Mouse (Mus musculus) heart, embryonic 13.5 days (tissue): ENCODE data around the gene Znrf3. TPM values are rescaled to one million over a fixed set of nuclear protein-coding genes. Genes with fewer than 3 reads are reported as not detected.

Experiments
- ATAC-seq: fragments of 200-750 bp; cut with Nextera tagmentation; 2 replicates; pipeline ENCODE4 v1.8.0; 2017; ENCODE audit warnings: moderate TSS enrichment; ENCODE audit not compliant: insufficient number of reproducible peaks, low FRiP score, low TSS enrichment; ENCODE audit errors: extremely low read depth
- H3K27ac ChIP-seq: fragments of 300-500 bp; sonication (generic); replicated peaks from 2 replicates; pipeline ENCODE4 v1.5.1; 2015; ENCODE audit warnings: moderate library complexity, mild to moderate bottlenecking, inconsistent platforms
- H3K27me3 ChIP-seq: fragments of 300-500 bp; sonication (generic); replicated peaks from 2 replicates; pipeline ENCODE4 v1.6.1; 2015; ENCODE audit warnings: mild to moderate bottlenecking, inconsistent platforms
- H3K36me3 ChIP-seq: fragments of 300-500 bp; sonication (generic); 2 replicates; pipeline ENCODE4 v1.6.1; 2015; ENCODE audit warnings: mild to moderate bottlenecking, inconsistent platforms
- H3K4me1 ChIP-seq: fragments of 300-500 bp; sonication (generic); 2 replicates; pipeline ENCODE4 v1.6.1; 2015; ENCODE audit warnings: inconsistent platforms
- H3K4me2 ChIP-seq: fragments of 300-500 bp; sonication (generic); 2 replicates; pipeline ENCODE4 v1.6.1; 2015; ENCODE audit warnings: inconsistent platforms, mild to moderate bottlenecking, moderate library complexity
- H3K4me3 ChIP-seq: fragments of 300-500 bp; sonication (generic); 2 replicates; pipeline ENCODE4 v1.5.1; 2015; ENCODE audit warnings: moderate library complexity, mild to moderate bottlenecking, inconsistent platforms
- H3K9ac ChIP-seq: fragments of 300-500 bp; sonication (generic); 2 replicates; pipeline ENCODE4 v1.6.1; 2015; ENCODE audit warnings: inconsistent platforms, mild to moderate bottlenecking, moderate library complexity
- H3K9me3 ChIP-seq: fragments of 300-500 bp; sonication (generic); 2 replicates; pipeline ENCODE4 v1.6.1; 2016; ENCODE audit warnings: inconsistent platforms
- WGBS: fragments of 180-500 bp; shearing (Covaris S2); methylation state at CpG from one replicate; pipeline ENCODE4 v1.1.7; 2015; ENCODE audit warnings: mixed read lengths; 5-methylcytosine and 5-hydroxymethylcytosine counted together
- polyA plus RNA-seq: library from polyadenylated mRNA; unstranded; fragments of >200 nt; fragmentation: Nextera tagmentation; extraction: Ambion mirVana; gene quantifications from 2 replicates; pipeline ENCODE4 v1.2.1, GENCODE M21; 2015

The Znrf3 gene
- polyA plus RNA-seq, 1 experiment from 2014 or later: 7.6 TPM

GRCm38 (mm10) chr11:5474130-5474529, 29.5 kb upstream of the Znrf3 start:
- no peaks in the 10 kb centered on the region for H3K4me1 ChIP-seq
- ATAC-seq: no peak
- 13% methylated on average over 5 of the region's 5 CpGs for WGBS
- H3K4me2 ChIP-seq: no peak overlapping the region
- no peaks in the 10 kb centered on the region for H3K36me3 ChIP-seq
- H3K27me3 ChIP-seq: no peaks in the 10 kb centered on the region
- no peaks in the 10 kb centered on the region for H3K9me3 ChIP-seq
- no peak overlapping the region for H3K4me3 ChIP-seq
- no peak overlapping the region for H3K27ac ChIP-seq
- H3K9ac ChIP-seq: no peak overlapping the region

- no peaks in the 10 kb centered on the region for H3K27me3 ChIP-seq
- ATAC-seq: no peak
- 75% methylated on average over 3 of the region's 3 CpGs for whole genome bisulfite sequencing
- no peak overlapping the region for H3K4me3 ChIP-seq
- no peak overlapping the region for H3K27ac ChIP-seq
- no peaks in the 10 kb centered on the region for H3K9me3 ChIP-seq
- no peaks in the 10 kb centered on the region for H3K36me3 ChIP-seq
- H3K9ac ChIP-seq: no peak overlapping the region
- H3K4me2 ChIP-seq: no peak overlapping the region
- no peaks in the 10 kb centered on the region for H3K4me1 ChIP-seq
These were observed 25.4 kb upstream of the Znrf3 start for GRCm38 (mm10) chr11:5470055-5470454.

- no peaks in the 10 kb centered on the region for H3K27me3 ChIP-seq
- WGBS: 79% methylated on average over 3 of the region's 3 CpGs
- H3K36me3 ChIP-seq: no peaks in the 10 kb centered on the region
- no peak overlapping the region for H3K27ac ChIP-seq
- no peak for ATAC-seq
- H3K9me3 ChIP-seq: no peaks in the 10 kb centered on the region
- no peak overlapping the region for H3K9ac ChIP-seq
- H3K4me1 ChIP-seq: no peaks in the 10 kb centered on the region
- no peak overlapping the region for H3K4me2 ChIP-seq
- no peak overlapping the region for H3K4me3 ChIP-seq
These were observed 24.4 kb upstream of the Znrf3 start for GRCm38 (mm10) chr11:5469084-5469483.

- Histone ChIP-seq H3K4me2 (no peak overlapping the region), H3K9ac (no peak overlapping the region), H3K9me3 (no peaks in the 10 kb centered on the region), H3K36me3 (no peaks in the 10 kb centered on the region), H3K4me3 (no peak overlapping the region), H3K27me3 (no peaks in the 10 kb centered on the region), H3K27ac (no peak overlapping the region), H3K4me1 (no peaks in the 10 kb centered on the region)
- no peak for ATAC-seq
- 41% methylated on average over 2 of the region's 2 CpGs for WGBS
These were observed 23.8 kb upstream of the Znrf3 start for GRCm38 (mm10) chr11:5468471-5468870.

- H3K27me3 ChIP-seq: peaks cover 7% of the 10 kb centered on the region; the same call in 1 of the 2 replicates
- no peaks in the 10 kb centered on the region for H3K9me3 ChIP-seq
- WGBS: 66% methylated on average over 6 of the region's 6 CpGs
- no peak overlapping the region for H3K9ac ChIP-seq
- H3K4me3 ChIP-seq: no peak overlapping the region
- H3K36me3 ChIP-seq: no peaks in the 10 kb centered on the region
- ATAC-seq: no peak
- no peak overlapping the region for H3K27ac ChIP-seq
- H3K4me2 ChIP-seq: no peak overlapping the region
- no peaks in the 10 kb centered on the region for H3K4me1 ChIP-seq
These were observed 7.3 kb upstream of the Znrf3 start for GRCm38 (mm10) chr11:5451923-5452322.

GRCm38 (mm10) chr11:5451341-5451740, 6.7 kb upstream of the Znrf3 start:
- Histone ChIP-seq H3K4me1 (no peaks in the 10 kb centered on the region), H3K9ac (no peak overlapping the region), H3K27me3 (peaks cover 7% of the 10 kb centered on the region; the same call in 1 of the 2 replicates), H3K9me3 (no peaks in the 10 kb centered on the region), H3K36me3 (no peaks in the 10 kb centered on the region), H3K27ac (no peak overlapping the region), H3K4me3 (no peak overlapping the region), H3K4me2 (no peak overlapping the region)
- ATAC-seq: no peak
- WGBS: 52% methylated on average over 4 of the region's 4 CpGs

GRCm38 (mm10) chr11:5450701-5451100, 6.1 kb upstream of the Znrf3 start:
- H3K27me3 ChIP-seq: peaks cover 7% of the 10 kb centered on the region; the same call in 1 of the 2 replicates
- H3K9me3 ChIP-seq: no peaks in the 10 kb centered on the region
- no peak overlapping the region for H3K27ac ChIP-seq
- no peak overlapping the region for H3K9ac ChIP-seq
- peaks cover under 1% of the 10 kb centered on the region; the same call in 1 of the 2 replicates for H3K4me1 ChIP-seq
- ATAC-seq: no peak
- H3K4me3 ChIP-seq: no peak overlapping the region
- H3K36me3 ChIP-seq: no peaks in the 10 kb centered on the region
- no peak overlapping the region for H3K4me2 ChIP-seq
- WGBS: 81% methylated on average over 4 of the region's 4 CpGs

GRCm38 (mm10) chr11:5445452-5445953, 856 bp upstream of the Znrf3 start:
- no peak for ATAC-seq
- peak overlapping the region; percentile 97 for H3K4me2 ChIP-seq
- no peaks in the 10 kb centered on the region for H3K36me3 ChIP-seq
- H3K27ac ChIP-seq: 0 out of 2 replicates have a peak overlapping the region, but pooled peaks have one; percentile 46
- H3K4me3 ChIP-seq: peak overlapping the region; percentile 84
- 19% methylated on average over 11 of the region's 11 CpGs for WGBS
- peaks cover 36% of the 10 kb centered on the region for H3K4me1 ChIP-seq
- no peaks in the 10 kb centered on the region for H3K9me3 ChIP-seq
- H3K9ac ChIP-seq: peak overlapping the region; percentile 78
- H3K27me3 ChIP-seq: peaks cover 7% of the 10 kb centered on the region; the same call in 1 of the 2 replicates

- whole genome bisulfite sequencing: under 1% methylated on average over 41 of the region's 57 CpGs
- peak overlapping the region; percentile 80 for H3K27ac ChIP-seq
- peak overlapping the region; percentile 89 for H3K9ac ChIP-seq
- peaks cover 7% of the 10 kb centered on the region; the same call in 1 of the 2 replicates for H3K27me3 ChIP-seq
- peak overlapping the region; percentile 84 for H3K4me3 ChIP-seq
- H3K4me2 ChIP-seq: peak overlapping the region; percentile 97
- no peaks in the 10 kb centered on the region for H3K36me3 ChIP-seq
- no peaks in the 10 kb centered on the region for H3K9me3 ChIP-seq
- H3K4me1 ChIP-seq: peaks cover 44% of the 10 kb centered on the region
- peak; percentile 34; the same call in 1 of the 2 replicates for ATAC-seq
These were observed 431 bp downstream of the Znrf3 start for GRCm38 (mm10) chr11:5444234-5444598.

- H3K4me1 ChIP-seq: peaks cover 47% of the 10 kb centered on the region
- no peak for ATAC-seq
- peak overlapping the region; percentile 80 for H3K27ac ChIP-seq
- peak overlapping the region; percentile 89 for H3K9ac ChIP-seq
- H3K4me2 ChIP-seq: peak overlapping the region; percentile 97
- H3K9me3 ChIP-seq: no peaks in the 10 kb centered on the region
- H3K36me3 ChIP-seq: no peaks in the 10 kb centered on the region
- under 1% methylated on average over 38 of the region's 38 CpGs for WGBS
- H3K4me3 ChIP-seq: peak overlapping the region; percentile 84
- H3K27me3 ChIP-seq: peaks cover 7% of the 10 kb centered on the region; the same call in 1 of the 2 replicates
These were observed 975 bp downstream of the Znrf3 start for GRCm38 (mm10) chr11:5443511-5444233.

GRCm38 (mm10) chr11:5442590-5443021, 2.0 kb downstream of the Znrf3 start:
- Histone ChIP-seq H3K27ac (no peak overlapping the region), H3K4me3 (peak overlapping the region; percentile 84), H3K9ac (peak overlapping the region; percentile 89), H3K9me3 (no peaks in the 10 kb centered on the region), H3K4me1 (peaks cover 57% of the 10 kb centered on the region), H3K4me2 (peak overlapping the region; percentile 97), H3K27me3 (0 out of 2 replicates have a peak, but pooled peaks cover 4% of the 10 kb centered on the region), H3K36me3 (no peaks in the 10 kb centered on the region)
- no peak for ATAC-seq
- WGBS: 33% methylated on average over 3 of the region's 3 CpGs

GRCm38 (mm10) chr11:5437646-5438045, 7.0 kb downstream of the Znrf3 start:
- peak overlapping the region; percentile 25 for H3K9ac ChIP-seq
- peaks cover 77% of the 10 kb centered on the region for H3K4me1 ChIP-seq
- H3K9me3 ChIP-seq: no peaks in the 10 kb centered on the region
- H3K4me2 ChIP-seq: no peak overlapping the region
- H3K27me3 ChIP-seq: no peaks in the 10 kb centered on the region
- WGBS: 40% methylated on average over 2 of the region's 2 CpGs
- no peak overlapping the region for H3K4me3 ChIP-seq
- peak overlapping the region; percentile 63 for H3K27ac ChIP-seq
- no peak for ATAC-seq
- H3K36me3 ChIP-seq: no peaks in the 10 kb centered on the region
